14 mouse cellular contexts compared by ENCODE assay signal in the genomic region with DNA sequence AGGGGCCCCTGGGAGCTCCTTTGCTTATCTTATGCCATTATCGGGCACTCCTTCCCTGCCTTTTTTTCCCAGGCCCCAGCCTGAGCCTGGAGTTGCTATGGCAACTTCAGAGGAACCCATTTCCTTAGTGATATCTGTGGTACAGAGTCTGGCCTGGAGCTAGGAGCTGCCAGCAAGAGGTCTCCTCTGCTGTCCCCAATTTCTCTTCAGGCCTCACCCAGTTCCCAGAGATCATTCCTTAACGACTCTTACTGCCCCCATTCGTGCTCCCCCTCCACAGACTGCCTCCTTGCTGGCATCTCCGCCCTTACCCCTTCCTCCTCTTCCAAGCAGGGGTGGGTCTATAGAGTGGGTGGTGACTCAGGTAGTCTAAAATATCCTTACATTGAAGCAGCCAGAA. TPM values are rescaled to one million over a fixed set of nuclear protein-coding genes. Genes with fewer than 3 reads are reported as not detected.
DNase-seq lines count a peak whose midpoint lies in the region; ATAC-seq and TF ChIP-seq lines count a peak whose summit lies in the region.
"Had no signal": no experiment of that assay in that cellular context is flagged by ENCODE, and none has a peak within 500 bp of the region (broad histone marks: within the 10 kb centered on the region; RNA-seq: fewer than 3 reads in every experiment).

No protein-coding gene starts in this region.

- TF ChIP-seq POLR2A in myocyte (IDR thresholded peaks at IDR 0.05; ENCODE audit: insufficient read length, low read depth): no peak

- H3K9me3 ChIP-seq in limb, embryonic 13.5 days: no peaks in the 10 kb centered on the region
- no peaks in the 10 kb centered on the region for H3K9me3 ChIP-seq in limb, embryonic 10.5 days (replicated peaks)
- no peaks in the 10 kb centered on the region for H3K9me3 ChIP-seq in forebrain, embryonic 15.5 days
- H3K9me3 ChIP-seq: embryonic facial prominence, embryonic 13.5 days; limb, embryonic 12.5 days had no signal

- H3K4me1 ChIP-seq in limb, embryonic 13.5 days: peaks cover 61% of the 10 kb centered on the region
- peaks cover 75% of the 10 kb centered on the region for H3K4me1 ChIP-seq in limb, embryonic 10.5 days
- peaks cover 52% of the 10 kb centered on the region for H3K4me1 ChIP-seq in forebrain, embryonic 15.5 days

- no peak for DNase-seq in frontal cortex, postnatal 10 days (ENCODE audit: low spot score in 2 of 2)
- no peak for DNase-seq in limb, embryonic 10.5 days (ENCODE audit: low spot score)
- no peak for DNase-seq in thymus, postnatal 25 days
- no peak for DNase-seq in spleen, postnatal 14 days (ENCODE audit: low spot score in 2 of 2)
- DNase-seq: adrenal gland, postnatal 10 days; gastrocnemius, postnatal 14 days; lung, postnatal 10 days; thymus, postnatal 4 days had no signal

- H3K27ac ChIP-seq in limb, embryonic 13.5 days: no peak overlapping the region
- H3K27ac ChIP-seq in limb, embryonic 10.5 days: no peak overlapping the region
- H3K27ac ChIP-seq in forebrain, embryonic 15.5 days (replicated peaks): no peak overlapping the region
- H3K27ac ChIP-seq: embryonic facial prominence, embryonic 13.5 days; limb, embryonic 12.5 days had no signal

- ATAC-seq in frontal cortex, adult (ENCODE audit: low TSS enrichment): peak; percentile 20; the same call in 1 of the 2 replicates
- no peak for ATAC-seq in limb, embryonic 13.5 days (ENCODE audit: low FRiP score, low read depth)
- 0 out of 2 replicates have a peak, but pooled peaks have one; percentile 6 for ATAC-seq in forebrain, embryonic 15.5 days (replicated peaks)

- peaks cover 56% of the 10 kb centered on the region for H3K27me3 ChIP-seq in limb, embryonic 13.5 days
- H3K27me3 ChIP-seq in limb, embryonic 10.5 days (ENCODE audit: low read depth, poor library complexity, severe bottlenecking): peaks cover 69% of the 10 kb centered on the region
- peaks cover 39% of the 10 kb centered on the region for H3K27me3 ChIP-seq in forebrain, embryonic 15.5 days
- no peaks in the 10 kb centered on the region for H3K27me3 ChIP-seq in myocyte (ENCODE audit: control insufficient read depth, insufficient read depth, insufficient read length)

- WGBS in limb, embryonic 13.5 days: 39% methylated on average over 4 of the region's 4 CpGs
- WGBS in limb, embryonic 10.5 days: 34% methylated on average over 4 of the region's 4 CpGs
- 34% methylated on average over 4 of the region's 4 CpGs for WGBS in forebrain, embryonic 15.5 days

- peaks cover 7% of the 10 kb centered on the region for H3K36me3 ChIP-seq in limb, embryonic 13.5 days
- H3K36me3 ChIP-seq in limb, embryonic 10.5 days: peaks cover 28% of the 10 kb centered on the region
- H3K36me3 ChIP-seq in forebrain, embryonic 15.5 days: no peaks in the 10 kb centered on the region
- H3K36me3 ChIP-seq in myocyte (ENCODE audit: control insufficient read depth, insufficient read depth): peaks cover 11% of the 10 kb centered on the region

- no peak overlapping the region for H3K9ac ChIP-seq in limb, embryonic 13.5 days
- H3K9ac ChIP-seq in forebrain, embryonic 15.5 days (replicated peaks): no peak overlapping the region
- H3K9ac ChIP-seq: embryonic facial prominence, embryonic 13.5 days; limb, embryonic 12.5 days had no signal

- H3K4me3 ChIP-seq in limb, embryonic 13.5 days: no peak overlapping the region
- no peak overlapping the region for H3K4me3 ChIP-seq in limb, embryonic 10.5 days
- no peak overlapping the region for H3K4me3 ChIP-seq in forebrain, embryonic 15.5 days
- no peak overlapping the region for H3K4me3 ChIP-seq in myocyte
- H3K4me3 ChIP-seq: embryonic facial prominence, embryonic 13.5 days had no signal

- peaks cover 10% of the 10 kb centered on the region for H3K79me2 ChIP-seq in myocyte (ENCODE audit: control insufficient read depth, insufficient read depth)

- 0 out of 2 replicates have a peak overlapping the region, but pooled peaks have one; percentile 11 for H3K4me2 ChIP-seq in limb, embryonic 13.5 days (replicated peaks)
- H3K4me2 ChIP-seq in forebrain, embryonic 15.5 days (replicated peaks): peak overlapping the region; percentile 21
- peak overlapping the region; percentile 38 for H3K4me2 ChIP-seq in myocyte (ENCODE audit: low read depth)
- H3K4me2 ChIP-seq: embryonic facial prominence, embryonic 13.5 days; limb, embryonic 12.5 days had no signal

- H3ac ChIP-seq in myocyte (ENCODE audit: control insufficient read depth, insufficient read length): no peak overlapping the region

TF ChIP-seq in myocyte, 11 proteins besides CTCF, POLR2A, EP300 and RAD21:
- TF ChIP-seq POLR2AphosphoS2 (IDR thresholded peaks at IDR 0.05; ENCODE audit: insufficient read length, low read depth) (no peak), TCF12 (IDR thresholded peaks at IDR 0.05; ENCODE audit: insufficient read depth, poor library complexity, severe bottlenecking) (no peak), MYOD1 (IDR thresholded peaks at IDR 0.05; ENCODE audit: control insufficient read depth in 1 of 3, insufficient read length in 2 of 3, low read depth in 2 of 3) (no peak), MYOG (IDR thresholded peaks at IDR 0.05; ENCODE audit: control insufficient read depth in 1 of 3, insufficient read depth in 1 of 3, insufficient read length in 2 of 3, low read depth in 2 of 3) (no peak), USF1 (IDR thresholded peaks at IDR 0.05; ENCODE audit: low read depth) (no peak), CEBPB (IDR thresholded peaks at IDR 0.05; ENCODE audit: insufficient read depth, poor library complexity, severe bottlenecking) (no peak), MAX (IDR thresholded peaks at IDR 0.05; ENCODE audit: low read depth) (no peak), E2F4 (IDR thresholded peaks at IDR 0.05; ENCODE audit: insufficient read depth) (no peak)

RNA-seq across cellular contexts. Expression of gene Speg, which starts 11.1 kb away (rescaled TPM):
- polyA plus RNA-seq in limb, embryonic 13.5 days (2015; fragmentation: Nextera tagmentation; extraction: Ambion mirVana): 20.7 and 21.3 TPM in 2 replicates
- polyA plus RNA-seq in limb, embryonic 10.5 days (2016; fragmentation: Nextera tagmentation; extraction: Ambion mirVana): 45.7 and 49.6 TPM in 2 replicates
- polyA plus RNA-seq in forebrain, embryonic 15.5 days (2015; fragmentation: Nextera tagmentation; extraction: Ambion mirVana): 9.9 and 11.4 TPM in 2 replicates
- 42.3 TPM for polyA plus RNA-seq in myocyte (2012; fragmentation: generic; extraction: Trizol)

RNA-seq across cellular contexts. Expression of gene Des, which starts 26.0 kb away (rescaled TPM):
- 52.1 and 56.1 TPM in 2 replicates for polyA plus RNA-seq in limb, embryonic 13.5 days (2015; fragmentation: Nextera tagmentation; extraction: Ambion mirVana)
- 6.2 and 7.8 TPM in 2 replicates for polyA plus RNA-seq in limb, embryonic 10.5 days (2016; fragmentation: Nextera tagmentation; extraction: Ambion mirVana)
- 1.0 and 1.2 TPM in 2 replicates for polyA plus RNA-seq in forebrain, embryonic 15.5 days (2015; fragmentation: Nextera tagmentation; extraction: Ambion mirVana)
- 2,193 TPM for polyA plus RNA-seq in myocyte (2012; fragmentation: generic; extraction: Trizol)

RNA-seq across cellular contexts. Expression of gene Gmppa, which starts 49.6 kb away (rescaled TPM):
- polyA plus RNA-seq in limb, embryonic 13.5 days (2015; fragmentation: Nextera tagmentation; extraction: Ambion mirVana): 70.1 and 71.8 TPM in 2 replicates
- polyA plus RNA-seq in limb, embryonic 10.5 days (2016; fragmentation: Nextera tagmentation; extraction: Ambion mirVana): 50.4 and 61.7 TPM in 2 replicates
- polyA plus RNA-seq in forebrain, embryonic 15.5 days (2015; fragmentation: Nextera tagmentation; extraction: Ambion mirVana): 62.3 and 77.8 TPM in 2 replicates
- 106 TPM for polyA plus RNA-seq in myocyte (2012; fragmentation: generic; extraction: Trizol)

Comparison
In these comparisons a context has a peak if more than half of its experiments do, and no peak if none do; other contexts are left out.
1. RNA of gene Des, which starts 26.0 kb away (polyA plus RNA-seq): 2,193 TPM in myocyte (single experiment); 52.1 to 56.1 TPM in limb, embryonic 13.5 days, 6.2 to 7.8 TPM in limb, embryonic 10.5 days and 1.0 to 1.2 TPM in forebrain, embryonic 15.5 days; every median in the first group is over 10 times any median in the second.
2. Peak in every context shown above with its lines, with median percentiles within 50 percentile points of each other: H3K4me2 ChIP-seq.